In genomic region chr16:91786425-91786824, GRCm38 (mm10) we compare ENCODE assay signal across 9 mouse cellular contexts. TPM values are rescaled to one million over a fixed set of nuclear protein-coding genes. Genes with fewer than 3 reads are reported as not detected.
DNase-seq lines count a peak whose midpoint lies in the region; ATAC-seq lines count a peak whose summit lies in the region.
"Had no signal": no experiment of that assay in that cellular context is flagged by ENCODE, and none has a peak within 500 bp of the region (broad histone marks: within the 10 kb centered on the region; RNA-seq: fewer than 3 reads in every experiment).

No protein-coding gene starts in this region.

- H3K4me2 ChIP-seq in lung, embryonic 15.5 days, result no peak overlapping the region
- H3K4me2 ChIP-seq: limb, embryonic 15.5 days had no signal

- WGBS in lung, embryonic 15.5 days, result 52% methylated on average over 10 of the region's 10 CpGs

- H3K4me3 ChIP-seq in lung, embryonic 15.5 days, result no peak overlapping the region
- H3K4me3 ChIP-seq: limb, embryonic 15.5 days had no signal

- H3K9me3 ChIP-seq in lung, embryonic 15.5 days, result no peaks in the 10 kb centered on the region
- H3K9me3 ChIP-seq: limb, embryonic 15.5 days had no signal

- peaks cover 3% of the 10 kb centered on the region; the same call in 1 of the 2 replicates for H3K36me3 ChIP-seq in lung, embryonic 15.5 days

- 0 out of 2 replicates have a peak, but pooled peaks have one; percentile 70 for ATAC-seq in lung, embryonic 15.5 days (ENCODE audit: borderline replicate concordance, extremely low read depth, low FRiP score, low TSS enrichment)

- H3K9ac ChIP-seq in lung, embryonic 15.5 days, result no peak overlapping the region
- H3K9ac ChIP-seq: limb, embryonic 15.5 days had no signal

- intact Hi-C loops in left cerebral cortex, postnatal 4 days (cut with DNase I), result no loop called here
- intact Hi-C loops in left cerebral cortex, postnatal 36 days (cut with DNase I), result no loop called here

- H3K4me1 ChIP-seq in lung, embryonic 15.5 days, result peaks cover 8% of the 10 kb centered on the region

- peak; percentile 68 for DNase-seq in adrenal gland, adult 2 months
- no peak for DNase-seq in adrenal gland, adult 18-20 months (ENCODE audit: low spot score in 2 of 2)
- peak; percentile 69 for DNase-seq in left cerebral cortex, postnatal 4 days
- no peak for DNase-seq in left cerebral cortex, postnatal 36 days (ENCODE audit: low spot score in 2 of 2)
- DNase-seq in heart, adult 9 months (ENCODE audit: low spot score in 2 of 2), result peak; percentile 48 to 80
- no peak for DNase-seq in right cerebral cortex, postnatal 14 days
- DNase-seq in left cerebral cortex, adult 18-20 months (ENCODE audit: low spot score in 2 of 2), result no peak

- no peaks in the 10 kb centered on the region for H3K27me3 ChIP-seq in lung, embryonic 15.5 days
- H3K27me3 ChIP-seq: limb, embryonic 15.5 days had no signal

- 0 out of 2 replicates have a peak overlapping the region, but pooled peaks have one; percentile 18 for H3K27ac ChIP-seq in lung, embryonic 15.5 days
- H3K27ac ChIP-seq: limb, embryonic 15.5 days had no signal

RNA-seq across cellular contexts. Expression of gene Itsn1, which starts 57.3 kb away (rescaled TPM):
- total RNA-seq in adrenal gland, adult 2 months (2021), result 10 to 100 TPM; 39.5 to 49.2 TPM
- 33.1 and 37.0 TPM in 2 replicates for polyA plus RNA-seq in adrenal gland, adult 2 months (2012; rRNA removed)
- total RNA-seq in adrenal gland, adult 18-20 months (2021), result 10 to 100 TPM; 36.5 to 49.3 TPM
- total RNA-seq in left cerebral cortex, postnatal 4 days (2021), result 100 to 1,000 TPM; 200 to 212 TPM
- 100 to 1,000 TPM; 126 to 146 TPM for total RNA-seq in left cerebral cortex, postnatal 36 days (2021)
- polyA plus RNA-seq in lung, embryonic 15.5 days (2015; fragmentation: Nextera tagmentation; extraction: Ambion mirVana), result 19.5 and 20.3 TPM in 2 replicates
- 100 to 1,000 TPM; 127 to 135 TPM for total RNA-seq in left cerebral cortex, adult 18-20 months (2021)

RNA-seq across cellular contexts. Expression of gene Cryzl1, which starts 57.6 kb away (rescaled TPM):
- 10 to 100 TPM; 36.2 to 54.9 TPM for total RNA-seq in adrenal gland, adult 2 months (2021)
- 12.2 and 12.6 TPM in 2 replicates for polyA plus RNA-seq in adrenal gland, adult 2 months (2012; rRNA removed)
- total RNA-seq in adrenal gland, adult 18-20 months (2021), result 10 to 100 TPM; 45.9 TPM
- 10 to 100 TPM; 94.0 to 95.0 TPM for total RNA-seq in left cerebral cortex, postnatal 4 days (2021)
- 100 to 1,000 TPM in 1 of 2 experiments, 10 to 100 TPM in 1; 95.0 to 105 TPM for total RNA-seq in left cerebral cortex, postnatal 36 days (2021)
- 71.4 and 74.6 TPM in 2 replicates for polyA plus RNA-seq in lung, embryonic 15.5 days (2015; fragmentation: Nextera tagmentation; extraction: Ambion mirVana)
- total RNA-seq in left cerebral cortex, adult 18-20 months (2021), result 100 to 1,000 TPM; 106 to 110 TPM

Comparison
In these comparisons a context has a peak if more than half of its experiments do, and no peak if none do; other contexts are left out.
1. DNase-seq: peak in adrenal gland, adult 2 months (single experiment), left cerebral cortex, postnatal 4 days (single experiment) and heart, adult 9 months (2 of 2); none in adrenal gland, adult 18-20 months (0 of 2), left cerebral cortex, postnatal 36 days (0 of 2), right cerebral cortex, postnatal 14 days (single experiment) and left cerebral cortex, adult 18-20 months (0 of 2).